Mouse (Mus musculus) cerebellum, adult 9-11 months (tissue): ENCODE results near the gene Slc6a12.
"Not testable (repeated sequence)": the region's sequence is repeated elsewhere in the genome, so short reads cannot be mapped to it uniquely, and the experiment has no call there.

Experiments
- DNase-seq: peaks from one replicate; pipeline ENCODE4 v3.0.0; 2022

Gene Slc6a12

DNA sequence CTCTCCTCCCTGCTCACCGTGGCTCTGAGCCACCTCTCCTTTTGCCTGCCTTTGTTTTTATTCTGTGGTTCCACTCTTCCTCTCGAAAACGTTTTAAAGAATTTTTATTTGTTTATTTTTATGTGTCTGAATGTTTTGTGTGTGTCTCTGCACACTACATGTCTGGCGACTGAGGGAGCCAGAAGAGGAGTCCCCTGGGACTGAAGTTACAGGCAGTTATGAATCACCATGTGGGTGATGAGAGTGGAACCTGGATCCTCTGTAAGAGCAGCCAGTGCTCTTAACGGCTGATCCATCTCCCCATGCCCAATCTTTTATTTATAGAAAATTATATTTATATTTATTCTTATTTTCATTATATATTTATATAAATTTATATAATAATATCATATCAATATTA lies 1.5 kb downstream of the Slc6a12 start:
- no peak for DNase-seq

DNA sequence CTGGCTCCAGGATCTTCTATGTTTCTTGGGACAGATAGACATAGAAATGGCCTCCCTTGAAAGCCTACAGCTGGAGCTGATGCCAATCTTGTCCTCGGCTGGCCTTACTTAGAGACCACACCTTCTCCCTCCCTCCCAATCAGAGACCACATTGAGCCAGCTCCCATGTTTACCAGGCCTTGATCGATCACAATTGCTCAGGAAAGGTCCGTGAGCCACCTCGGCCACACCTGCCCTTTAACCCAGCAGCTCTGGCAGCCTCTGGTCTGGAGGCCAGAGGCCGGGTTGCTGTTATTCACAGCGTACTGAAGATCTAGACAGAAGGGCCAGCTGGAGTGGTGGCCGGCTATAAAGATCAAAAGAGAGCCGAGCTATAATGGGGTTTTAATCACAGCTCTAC lies 3.6 kb downstream of the Slc6a12 start:
- DNase-seq = no peak

DNA sequence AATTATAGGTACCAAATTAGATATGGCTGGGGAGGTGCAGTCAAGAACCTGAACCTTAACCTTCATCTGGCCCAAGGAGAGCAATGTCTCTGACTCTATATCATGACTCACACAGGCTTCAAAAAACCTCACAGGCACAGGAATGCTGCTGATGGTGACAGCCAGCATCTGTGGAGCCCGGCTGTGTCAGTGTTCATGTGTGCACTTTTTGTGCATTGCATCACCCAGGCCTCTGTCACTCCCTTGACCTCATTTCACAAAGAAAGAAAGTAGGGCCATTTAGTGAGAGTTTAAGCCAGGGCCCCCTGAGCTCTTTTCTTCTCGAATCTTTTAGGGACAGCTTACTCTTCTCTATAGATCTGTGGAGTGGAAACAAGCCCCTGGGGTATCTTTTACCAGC lies 9.4 kb downstream of the Slc6a12 start:
- DNase-seq = no peak

DNA sequence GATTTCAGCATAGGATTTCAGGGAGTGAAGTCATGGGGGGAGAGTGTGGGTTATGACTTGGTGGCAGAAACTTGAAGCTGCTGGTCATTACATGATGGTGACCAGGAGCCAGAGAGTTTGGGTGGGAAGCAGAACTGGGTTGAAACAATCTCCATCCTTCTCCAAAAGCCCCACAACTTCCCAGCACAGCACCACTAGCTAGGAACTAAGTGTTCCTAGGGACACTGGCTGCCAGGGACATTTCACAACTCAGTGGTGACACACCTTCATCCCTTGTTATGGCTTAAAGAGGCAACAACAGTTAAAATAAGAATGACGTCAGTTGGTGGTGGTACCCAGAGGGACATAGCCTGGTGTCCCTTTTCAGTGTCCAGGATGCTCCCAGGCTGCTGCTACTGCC lies 13.2 kb downstream of the Slc6a12 start:
- no peak for DNase-seq

DNA sequence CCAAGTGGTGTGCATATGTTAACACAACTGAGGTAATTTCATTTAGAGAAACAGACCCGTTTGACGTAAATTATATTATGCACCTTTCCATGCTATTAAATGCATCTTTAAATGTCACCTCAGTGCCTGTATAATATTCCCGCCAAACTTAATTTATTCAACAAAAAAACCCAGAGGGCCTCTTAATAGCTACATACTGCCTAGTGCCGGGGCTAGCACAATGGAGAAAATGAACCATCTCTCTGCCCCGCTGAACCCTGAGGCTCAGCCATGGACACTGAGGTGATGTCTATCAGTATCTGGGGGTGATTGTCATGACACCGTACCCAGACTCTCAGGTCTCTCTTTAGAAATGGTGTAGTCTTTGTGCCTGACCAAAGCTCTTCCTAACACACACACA lies 14.4 kb downstream of the Slc6a12 start:
- no peak for DNase-seq

DNA sequence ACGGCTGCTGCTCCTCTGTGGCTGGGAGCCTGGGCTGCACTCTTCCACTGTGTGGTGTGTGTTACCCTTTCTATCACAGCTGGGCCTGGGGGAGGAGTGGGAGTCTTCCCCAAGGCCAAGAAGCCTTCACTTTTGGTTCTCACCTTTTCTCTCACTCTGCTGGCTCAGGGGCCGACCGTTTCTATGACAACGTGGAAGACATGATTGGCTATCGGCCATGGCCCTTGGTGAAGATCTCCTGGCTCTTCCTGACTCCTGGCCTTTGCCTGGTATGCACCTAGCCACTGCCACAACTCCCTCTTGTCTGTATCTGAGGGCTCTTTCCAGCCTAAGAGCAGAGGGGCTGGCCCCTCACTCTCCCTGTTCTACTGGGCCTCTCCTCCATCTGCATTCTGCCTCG lies 20.2 kb downstream of the Slc6a12 start:
- DNase-seq = no peak

DNA sequence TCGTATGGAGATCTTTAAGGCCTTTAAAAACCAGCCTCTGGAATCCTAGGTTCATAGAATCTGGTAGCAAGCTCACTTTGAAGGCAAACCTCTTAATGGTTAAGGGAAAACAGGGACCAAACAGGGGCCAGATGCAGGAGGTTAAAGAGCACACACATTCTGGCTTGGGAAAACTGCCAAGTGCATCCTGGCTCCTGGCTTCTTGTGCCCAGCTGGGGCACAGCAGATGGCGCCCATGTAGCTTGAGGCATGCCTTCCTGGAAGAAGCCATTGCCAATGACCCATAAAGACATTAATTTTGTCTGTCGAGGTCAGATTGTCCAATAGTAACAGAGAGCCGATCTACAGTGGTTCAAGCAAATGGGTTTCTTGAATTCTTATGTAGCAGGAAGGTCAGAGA lies 21.1 kb downstream of the Slc6a12 start:
- no peak for DNase-seq

DNA sequence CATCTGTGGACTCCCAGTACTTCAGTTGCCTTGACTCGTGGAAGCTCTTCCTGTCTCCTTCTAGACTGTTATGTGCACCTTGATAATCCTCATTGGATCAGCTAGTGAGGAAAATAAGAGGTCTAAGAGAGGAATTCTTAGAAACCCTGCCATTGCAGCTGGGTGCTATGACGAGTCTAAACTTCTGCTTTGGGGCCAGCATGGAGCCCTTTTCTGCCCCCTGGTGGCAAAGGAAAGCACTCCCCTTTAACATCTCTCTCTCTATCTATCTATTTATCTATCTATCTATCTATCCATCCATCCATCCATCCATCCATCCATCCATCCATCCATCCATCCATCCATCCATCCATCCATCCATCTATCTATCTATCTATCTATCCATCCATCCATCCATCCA lies 23.7 kb downstream of the Slc6a12 start:
- DNase-seq = not testable (repeated sequence)

DNA sequence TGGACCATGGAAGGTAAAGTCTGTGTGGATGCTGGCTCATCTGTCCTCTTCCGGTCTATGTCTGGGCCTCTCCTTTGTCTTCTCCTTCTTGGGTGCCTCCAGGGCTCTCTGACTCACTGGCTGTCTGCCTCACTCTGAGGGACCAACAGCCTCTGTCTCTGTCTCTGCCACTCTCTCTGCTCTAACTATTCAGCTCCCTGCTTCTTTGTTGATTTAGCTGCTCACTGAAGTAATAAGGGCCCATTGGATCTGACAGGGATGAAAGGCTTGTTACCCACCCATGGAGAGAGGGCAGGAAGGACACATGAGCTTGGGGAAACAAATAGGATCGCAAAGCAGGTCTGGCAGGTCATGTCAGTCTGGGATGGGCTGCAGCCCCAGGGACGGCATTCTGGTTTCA lies 24.2 kb downstream of the Slc6a12 start:
- no peak for DNase-seq

DNA sequence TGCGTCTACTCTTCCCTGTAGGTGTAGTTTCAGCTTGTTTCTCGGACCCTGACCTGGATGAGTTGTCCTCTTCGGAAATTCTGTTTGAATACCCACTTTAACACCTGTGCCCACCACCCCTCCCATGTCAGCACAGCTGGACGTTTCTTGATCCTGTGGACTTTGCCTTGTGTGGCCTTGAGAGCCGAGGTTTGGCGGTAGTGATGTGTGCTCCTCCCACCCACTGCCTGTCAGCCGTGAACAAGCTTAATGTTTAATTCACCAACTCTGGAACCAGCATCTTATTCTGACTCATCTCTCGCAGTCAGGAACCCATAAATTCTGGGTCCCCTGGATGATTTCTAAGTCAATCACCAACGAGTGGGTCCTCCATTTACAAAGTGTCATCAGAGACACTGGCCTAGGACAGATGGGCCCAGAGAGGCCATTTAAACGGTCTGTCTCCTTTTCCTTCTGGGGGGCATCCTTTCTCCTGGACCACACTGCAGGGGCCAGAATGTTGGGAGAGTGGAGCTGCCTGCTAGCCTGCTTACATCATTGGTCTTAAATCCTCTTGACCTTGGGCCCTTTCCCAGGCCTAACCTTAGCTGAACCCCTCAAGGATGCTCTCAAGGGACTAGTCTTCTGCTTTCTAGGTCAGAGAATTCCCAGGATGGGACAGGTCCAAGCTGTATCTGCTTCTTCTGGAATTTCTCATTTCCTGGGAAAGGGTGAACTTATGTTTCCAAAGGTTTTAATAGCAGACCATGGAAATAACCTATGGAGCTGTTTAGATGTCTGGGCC lies 28.5 kb downstream of the Slc6a12 start:
- DNase-seq = no peak

DNA sequence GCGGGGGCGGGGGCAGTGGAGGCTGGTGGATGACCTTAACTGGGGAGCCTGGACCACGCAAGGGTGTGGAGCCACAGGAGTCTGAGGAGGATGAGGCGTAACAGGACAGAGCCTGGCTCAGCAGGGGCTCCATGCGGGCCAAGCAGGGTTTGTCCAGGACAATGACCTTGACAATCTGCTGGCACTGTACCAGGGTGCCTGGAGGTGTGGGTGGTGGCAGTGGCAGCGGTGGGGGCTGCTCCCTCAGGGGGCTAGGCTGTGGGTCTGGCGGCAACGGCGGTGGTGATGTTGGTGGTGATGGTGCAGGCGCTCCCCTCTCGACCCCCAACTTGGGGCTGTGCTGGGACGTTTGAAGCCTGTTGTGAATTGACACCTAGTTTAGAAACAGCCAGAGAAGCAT lies 33.3 kb downstream of the Slc6a12 start:
- no peak for DNase-seq

DNA sequence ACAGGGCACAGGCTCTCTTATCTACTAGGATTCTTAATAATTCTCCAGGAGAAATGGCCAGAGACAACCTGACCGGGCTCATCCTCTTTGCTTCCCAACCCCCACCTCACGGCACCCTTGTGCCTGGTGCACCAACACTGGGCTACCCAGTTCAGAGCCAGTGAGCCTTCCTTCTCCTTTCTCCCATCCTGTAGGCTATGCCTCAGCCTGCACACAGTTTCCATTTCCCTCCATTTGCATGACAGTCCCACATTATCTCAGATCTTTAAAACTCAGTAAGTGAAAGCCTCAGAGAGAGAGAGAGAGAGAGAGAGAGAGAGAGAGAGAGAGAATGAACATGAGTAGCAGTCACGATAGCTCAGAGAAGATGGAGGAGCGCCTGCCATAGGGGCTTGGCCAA lies 35.4 kb downstream of the Slc6a12 start:
- no peak for DNase-seq

DNA sequence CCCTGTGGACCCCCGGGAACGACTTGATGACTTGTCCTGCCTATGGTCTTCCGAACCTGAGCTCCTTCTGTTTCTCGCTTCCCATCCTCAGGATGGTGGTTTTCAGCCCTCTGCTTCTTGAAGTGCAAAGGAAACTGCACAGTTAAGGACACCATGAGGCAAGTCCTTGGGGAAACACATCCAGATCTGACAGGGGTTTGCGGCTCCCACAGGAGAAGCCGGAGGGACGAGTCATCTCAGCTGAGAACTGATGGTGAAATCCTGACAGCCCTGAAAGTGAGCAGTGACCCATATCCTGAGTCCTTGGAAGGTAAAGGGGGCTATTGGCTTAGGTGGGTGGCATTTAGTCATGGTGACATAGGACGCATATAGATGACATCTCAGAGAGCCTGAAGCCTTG lies 37.7 kb downstream of the Slc6a12 start:
- no peak for DNase-seq

DNA sequence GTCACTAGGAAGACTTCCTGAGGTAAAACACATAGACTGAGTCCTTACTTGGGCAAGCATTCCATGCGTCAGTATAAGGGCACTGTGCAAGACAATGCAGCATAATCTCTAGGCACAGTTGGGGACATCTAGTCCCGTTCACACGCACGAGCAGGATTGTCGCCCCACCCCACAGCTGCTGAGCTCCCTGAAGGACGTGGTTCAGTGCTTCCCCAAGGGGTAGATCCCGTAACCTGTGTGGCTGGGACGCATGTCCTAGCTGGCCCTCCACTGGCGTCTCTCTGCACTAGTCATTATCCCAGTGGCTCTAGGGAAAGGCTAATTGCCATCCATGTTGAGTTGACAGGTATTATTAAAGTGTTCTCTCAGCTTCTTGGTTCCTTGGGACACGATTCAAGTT lies 39.2 kb downstream of the Slc6a12 start:
- no peak for DNase-seq

DNA sequence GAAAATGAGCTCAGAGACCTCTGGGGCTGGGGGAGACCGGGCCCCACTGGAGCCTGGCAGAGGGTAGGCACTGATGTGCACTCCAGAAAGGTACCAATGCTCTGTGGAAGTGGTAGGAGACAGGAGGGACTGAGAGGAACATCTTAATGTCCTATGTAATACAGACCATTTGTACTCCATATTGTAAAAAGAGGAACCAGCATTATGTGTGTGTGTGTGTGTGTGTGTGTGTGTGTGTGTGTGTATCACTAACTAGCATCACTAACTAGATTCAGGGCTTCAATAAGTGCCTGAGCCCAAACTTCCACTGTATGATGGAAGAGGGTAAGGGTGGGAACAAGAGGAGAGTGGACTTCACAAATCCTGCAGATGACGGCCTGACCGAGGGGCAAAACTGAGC lies 42.5 kb downstream of the Slc6a12 start:
- no peak for DNase-seq

DNA sequence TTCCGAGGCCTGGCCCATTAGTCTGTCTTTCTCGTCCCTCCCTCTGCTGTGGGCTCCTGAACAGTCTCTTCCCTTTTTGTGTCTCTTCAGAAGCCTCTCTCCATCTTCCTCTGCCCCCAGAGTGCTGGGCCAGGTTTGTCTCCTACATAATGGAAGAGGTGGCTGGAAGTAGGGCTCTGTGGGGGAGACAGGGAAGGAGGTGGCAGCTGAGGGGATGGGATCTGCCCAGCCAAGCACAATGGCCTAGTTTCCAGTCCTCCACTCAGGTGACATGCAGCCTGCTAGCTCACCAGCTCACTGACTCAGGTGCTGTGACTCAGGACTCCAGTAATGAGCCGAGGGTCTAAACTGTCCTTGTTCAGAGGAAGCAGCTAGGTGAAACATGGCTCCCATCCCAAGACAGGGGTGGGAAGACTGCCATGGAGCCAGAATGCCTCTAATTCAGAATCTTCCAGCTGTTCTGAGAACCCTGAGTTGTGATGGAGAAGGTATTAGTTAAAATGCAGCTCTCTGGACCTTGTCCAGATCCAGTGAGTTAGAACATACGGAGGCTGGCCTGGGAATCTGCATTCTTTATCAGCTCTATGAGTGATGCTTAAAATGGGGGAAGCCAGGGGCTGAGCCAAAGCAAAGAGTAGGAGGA lies 49.9 kb downstream of the Slc6a12 start:
- DNase-seq = no peak

DNA sequence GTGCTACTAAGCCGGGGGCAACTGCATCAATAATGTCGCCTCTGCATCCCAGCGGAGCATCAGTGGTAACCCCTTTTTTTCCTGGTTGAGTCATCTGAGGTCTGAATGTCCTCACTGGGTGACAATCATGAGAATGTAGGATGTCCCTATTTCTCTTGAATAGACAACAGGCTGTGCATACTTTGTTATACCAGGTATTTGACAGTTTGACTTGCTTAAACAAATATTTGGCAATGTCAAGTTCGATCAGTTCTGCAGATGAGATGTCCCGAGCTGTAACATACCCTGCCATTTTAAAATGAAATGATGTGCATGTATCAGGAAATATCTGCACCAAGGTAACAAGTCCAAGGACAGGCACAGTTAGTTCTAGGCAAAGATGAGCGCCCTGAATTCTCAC lies 58.3 kb downstream of the Slc6a12 start:
- DNase-seq = no peak

DNA sequence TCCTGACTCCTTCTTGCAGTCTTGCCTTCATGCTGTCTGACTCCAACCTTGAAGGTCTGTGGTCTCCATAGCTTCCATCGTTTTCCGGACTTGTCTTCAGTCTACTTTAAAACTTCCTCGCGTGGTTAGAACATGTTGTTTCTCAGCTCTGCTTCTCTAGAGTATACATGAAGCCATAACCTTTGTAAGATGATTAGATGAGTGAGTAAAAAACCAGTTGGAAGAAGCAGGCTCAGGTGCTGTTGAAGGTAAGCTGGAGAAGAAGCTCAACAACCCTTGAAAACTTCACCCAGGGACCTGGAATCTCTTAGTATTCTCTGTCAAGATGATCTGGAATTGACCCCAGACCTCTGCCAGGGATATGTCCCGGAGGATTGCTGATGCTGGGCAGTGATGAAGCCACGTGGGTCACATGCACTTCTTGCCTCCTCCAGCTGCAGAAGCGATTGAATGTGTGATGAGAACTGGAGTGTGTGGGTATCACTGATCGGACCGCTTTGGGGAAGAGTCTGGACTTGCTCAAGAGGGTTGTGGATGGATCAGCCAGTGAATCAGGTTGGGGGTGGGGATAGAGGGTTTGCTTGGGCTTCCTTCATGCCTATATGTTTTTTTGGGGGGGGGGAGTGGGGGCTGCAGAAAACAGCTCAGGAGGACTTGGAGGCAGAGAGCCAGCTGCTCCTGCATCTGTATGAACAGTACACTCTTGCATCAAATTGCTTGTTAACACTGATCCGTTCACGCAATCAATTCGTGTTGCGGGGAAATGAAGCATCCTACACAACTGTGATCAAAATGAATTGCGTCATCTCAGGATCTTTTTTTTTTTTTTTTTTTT lies 59.2 kb downstream of the Slc6a12 start:
- no peak for DNase-seq

DNA sequence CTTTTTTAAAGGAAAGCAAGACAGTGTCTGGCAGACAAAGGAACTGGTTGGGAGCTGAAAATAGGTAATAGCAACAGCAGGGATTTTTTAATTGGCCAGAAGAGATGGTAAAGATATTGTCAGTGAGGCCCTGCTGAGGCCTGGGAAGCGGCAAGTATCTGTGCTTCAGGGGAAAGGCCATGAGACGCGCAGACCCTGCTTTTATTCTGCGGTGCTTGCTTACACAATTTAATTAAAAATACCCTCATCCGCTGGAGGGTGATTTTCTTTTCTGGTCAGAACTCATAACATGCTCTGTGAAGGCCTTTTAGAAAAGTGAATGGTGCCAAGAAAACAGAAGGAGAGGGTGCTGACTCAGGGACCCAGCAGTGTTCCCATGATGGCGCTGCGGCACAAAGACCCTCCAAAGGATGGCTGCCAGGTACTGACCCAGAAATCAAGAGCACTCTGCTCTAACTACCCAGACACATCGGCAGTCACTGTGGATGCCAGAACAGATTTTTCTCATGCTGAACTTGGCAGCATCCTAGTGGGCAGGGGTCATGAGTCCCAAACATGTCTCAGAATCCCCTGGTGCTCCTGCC lies 59.9 kb downstream of the Slc6a12 start:
- DNase-seq = no peak

DNA sequence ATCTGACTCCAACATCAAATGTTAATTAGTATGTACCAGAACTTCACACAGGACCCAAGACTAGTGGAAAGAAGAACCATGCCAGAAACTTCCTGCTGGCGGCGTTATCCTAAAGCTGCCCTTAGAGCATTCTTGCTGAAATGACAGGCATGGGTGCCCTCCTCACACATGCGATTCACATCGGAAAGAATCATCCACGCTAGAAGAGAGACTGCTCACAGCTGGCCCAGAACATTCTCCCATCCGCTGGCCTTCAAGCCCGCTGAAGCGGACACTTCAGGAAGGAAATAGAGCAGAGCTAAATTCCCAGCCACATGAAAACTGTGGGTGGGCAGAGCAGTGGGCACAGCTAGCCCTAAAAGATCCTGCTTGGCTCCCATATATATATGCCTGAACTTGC lies 62.4 kb downstream of the Slc6a12 start:
- no peak for DNase-seq

DNA sequence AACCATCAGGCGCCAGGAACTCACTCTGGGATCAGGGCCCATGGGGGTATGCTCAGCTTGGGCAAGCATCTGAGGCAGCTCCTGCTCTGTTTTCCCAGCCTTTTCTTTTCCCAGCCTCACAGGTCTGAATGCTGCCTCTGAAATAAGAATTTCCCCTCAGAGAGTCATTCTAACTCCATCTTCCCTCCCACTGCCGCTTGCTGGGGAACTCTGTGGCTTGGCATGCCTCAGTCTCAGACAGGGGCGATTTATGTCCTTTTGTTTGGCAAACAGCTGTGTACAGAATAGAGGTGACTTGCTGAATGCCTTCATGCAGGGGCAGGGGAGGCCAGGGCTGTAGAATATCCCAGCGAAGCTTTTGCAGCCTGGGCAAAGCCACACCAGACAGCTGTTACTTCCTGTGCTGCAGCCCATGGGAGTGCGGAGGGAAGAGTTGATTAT lies 64.7 kb downstream of the Slc6a12 start:
- no peak for DNase-seq

DNA sequence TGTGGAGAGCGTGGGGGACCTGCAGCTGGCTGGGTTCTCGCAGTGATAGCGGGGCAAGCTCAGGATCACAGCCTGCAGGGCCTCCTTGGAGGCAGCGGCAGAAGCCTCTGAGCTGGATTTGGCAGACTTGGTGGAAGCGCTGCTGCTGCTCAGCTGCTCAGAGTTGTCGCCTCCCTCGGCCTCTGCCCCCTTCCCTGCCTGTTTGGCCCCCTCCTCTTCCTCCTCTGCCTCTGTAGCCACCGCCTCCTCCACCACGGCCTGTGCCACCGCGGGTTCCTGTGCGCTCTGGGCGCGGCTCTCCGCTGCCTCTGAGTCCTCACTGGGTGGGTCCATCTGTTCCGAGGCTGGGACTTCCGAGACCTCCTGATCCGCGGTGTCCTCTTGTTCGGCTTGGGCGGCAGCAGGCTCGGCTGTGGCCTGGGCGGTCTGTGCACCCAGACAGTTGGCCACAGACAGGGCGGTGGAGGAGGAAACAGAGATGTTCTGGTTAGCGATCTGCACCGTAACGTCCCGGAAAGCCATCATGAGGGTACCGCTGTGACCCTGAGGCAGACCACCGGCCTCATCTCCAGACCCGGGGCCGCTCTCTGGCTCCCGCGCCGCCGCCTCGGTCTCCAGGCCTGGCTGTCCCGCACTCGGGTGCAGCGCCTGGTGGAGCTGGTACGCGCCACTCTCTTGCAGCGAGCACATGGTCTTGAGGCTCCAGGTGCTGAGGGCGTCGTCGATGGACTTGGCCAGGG lies 69.9 kb downstream of the Slc6a12 start:
- DNase-seq = no peak
